Mouse (Mus musculus) kidney, postnatal 0 days (tissue): ENCODE data around the gene Ttc41. TPM values are rescaled to one million over a fixed set of nuclear protein-coding genes. Genes with fewer than 3 reads are reported as not detected.

Source experiments
- ATAC-seq: fragments of 200-750 bp; cut with Nextera tagmentation; replicated peaks from 2 replicates; pipeline ENCODE4 v1.8.0; 2017; ENCODE audit warnings: low read depth, moderate number of reproducible peaks, moderate TSS enrichment, moderate library complexity; ENCODE audit not compliant: low FRiP score
- DNase-seq: peaks from one replicate; pipeline ENCODE4 v3.0.0-alpha.2; 2016; ENCODE audit warnings: low spot score
- H3K27ac ChIP-seq: fragments of 300-500 bp; sonication (generic); 2 replicates; pipeline ENCODE4 v1.5.1; 2014; ENCODE audit warnings: mild to moderate bottlenecking
- H3K27me3 ChIP-seq: fragments of 300-500 bp; sonication (generic); 2 replicates; pipeline ENCODE4 v1.6.1; 2014; ENCODE audit warnings: low read length, mixed read lengths; ENCODE audit not compliant: insufficient read depth
- H3K36me3 ChIP-seq: fragments of 300-500 bp; sonication (generic); 2 replicates; pipeline ENCODE4 v1.6.1; 2014; ENCODE audit warnings: low read length, mixed read lengths; ENCODE audit not compliant: insufficient read depth
- H3K4me1 ChIP-seq: fragments of 300-500 bp; sonication (generic); replicated peaks from 2 replicates; pipeline ENCODE4 v1.6.1; 2014; ENCODE audit warnings: antibody characterized with exemption, low read length, mixed read lengths; ENCODE audit not compliant: insufficient read depth
- H3K4me2 ChIP-seq: fragments of 300-500 bp; sonication (generic); 2 replicates; pipeline ENCODE4 v1.6.1; 2014; ENCODE audit warnings: mild to moderate bottlenecking, low read length, moderate library complexity, mixed read lengths
- H3K4me3 ChIP-seq: fragments of 300-500 bp; sonication (generic); replicated peaks from 2 replicates; pipeline ENCODE4 v1.5.1; 2014; ENCODE audit warnings: low read depth, low read length
- H3K9ac ChIP-seq: fragments of 300-500 bp; sonication (generic); 2 replicates; pipeline ENCODE4 v1.6.1; 2014; ENCODE audit warnings: low read depth, low read length
- H3K9me3 ChIP-seq: fragments of 300-500 bp; sonication (generic); replicated peaks from 2 replicates; pipeline ENCODE4 v1.6.1; 2016; ENCODE audit warnings: low read length, inconsistent platforms, mixed read lengths
- CTCF ChIP-seq: IDR thresholded peaks from 2 replicates; pipeline ENCODE4 v1.5.1; 2016; ENCODE audit warnings: antibody characterized with exemption, low read depth, mild to moderate bottlenecking, moderate library complexity
- WGBS: fragments of 180-500 bp; shearing (Covaris S2); extraction: QIAGEN DNeasy Blood & Tissue Kit; methylation state at CpG from one replicate; pipeline ENCODE4 v1.1.7; 2014; 5-methylcytosine and 5-hydroxymethylcytosine counted together
- polyA plus RNA-seq: library from polyadenylated mRNA; unstranded; fragments of >200 nt; fragmentation: Nextera tagmentation; extraction: Ambion mirVana; gene quantifications from 2 replicates; pipeline ENCODE4 v1.2.1, GENCODE M21; 2015

Ttc41 gene
- polyA plus RNA-seq, 1 experiment from 2014 or later, result 1.3 TPM

GRCm38 (mm10) chr10:86700973-86701372, 4.6 kb upstream of the Ttc41 start:
- WGBS, result 35% methylated on average over 3 of the region's 3 CpGs
- no peak overlapping the region for H3K4me3 ChIP-seq

GRCm38 (mm10) chr10:86702312-86702920, 3.2 kb upstream of the Ttc41 start:
- 33% methylated on average over 4 of the region's 4 CpGs for WGBS
- ATAC-seq (no peak), DNase-seq (no peak)
- Histone ChIP-seq H3K4me2 (peak overlapping the region; percentile 77), H3K27me3 (no peaks in the 10 kb centered on the region), H3K36me3 (peaks cover 43% of the 10 kb centered on the region), H3K4me3 (0 out of 2 replicates have a peak overlapping the region, but pooled peaks have one; percentile 2), H3K9me3 (no peaks in the 10 kb centered on the region), H3K4me1 (peaks cover 25% of the 10 kb centered on the region), H3K27ac (no peak overlapping the region), H3K9ac (peak overlapping the region; percentile 25; the same call in 1 of the 2 replicates)
- TF ChIP-seq CTCF, result no peak

More at GRCm38 (mm10) chr10:86700973-86701372, 4.6 kb upstream of the Ttc41 start:
- no peak overlapping the region for H3K9ac ChIP-seq
- H3K27me3 ChIP-seq, result no peaks in the 10 kb centered on the region
- peaks cover 19% of the 10 kb centered on the region; the same call in 1 of the 2 replicates for H3K4me1 ChIP-seq
- ATAC-seq (no peak), DNase-seq (no peak)
- H3K4me2 ChIP-seq, result 0 out of 2 replicates have a peak overlapping the region, but pooled peaks have one; percentile 0
- no peak for TF ChIP-seq CTCF
- no peaks in the 10 kb centered on the region for H3K9me3 ChIP-seq
- H3K36me3 ChIP-seq, result peaks cover 45% of the 10 kb centered on the region
- no peak overlapping the region for H3K27ac ChIP-seq

DNA sequence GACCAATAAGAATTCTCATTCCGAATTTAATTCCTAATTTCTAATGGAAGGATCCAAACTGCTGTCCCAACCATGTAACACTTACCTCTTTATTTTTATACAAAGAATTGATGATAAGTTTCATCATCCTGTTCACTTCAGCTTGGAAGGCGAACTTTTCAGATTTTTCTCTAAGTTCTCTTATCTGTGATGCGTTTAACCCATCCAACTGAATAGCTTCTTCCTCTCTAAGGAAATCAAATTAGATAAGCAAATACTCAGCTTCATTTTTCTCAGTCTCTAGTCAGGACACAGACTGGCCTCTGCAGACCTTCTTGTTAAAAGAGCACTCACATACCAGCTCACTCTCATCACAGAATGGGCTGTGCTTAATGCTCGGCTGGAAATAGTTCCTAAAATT, 2.2 kb upstream of the Ttc41 start:
- peak overlapping the region; percentile 84; the same call in 1 of the 2 replicates for H3K9ac ChIP-seq
- DNase-seq (no peak), ATAC-seq (no peak)
- peaks cover 25% of the 10 kb centered on the region for H3K4me1 ChIP-seq
- no peak for TF ChIP-seq CTCF
- H3K4me2 ChIP-seq, result peak overlapping the region; percentile 77
- no peaks in the 10 kb centered on the region for H3K9me3 ChIP-seq
- no peaks in the 10 kb centered on the region for H3K27me3 ChIP-seq
- peaks cover 33% of the 10 kb centered on the region for H3K36me3 ChIP-seq
- H3K4me3 ChIP-seq, result peak overlapping the region; percentile 70
- no peak overlapping the region for H3K27ac ChIP-seq
- 64% methylated on average over 4 of the region's 4 CpGs for WGBS

GRCm38 (mm10) chr10:86704141-86704540, 1.5 kb upstream of the Ttc41 start:
- no peak for ATAC-seq
- H3K4me2 ChIP-seq, result peak overlapping the region; percentile 77
- WGBS, result 1% methylated on average over 8 of the region's 8 CpGs
- H3K36me3 ChIP-seq, result peaks cover 28% of the 10 kb centered on the region
- TF ChIP-seq CTCF, result no peak
- no peaks in the 10 kb centered on the region for H3K9me3 ChIP-seq
- H3K4me3 ChIP-seq, result peak overlapping the region; percentile 70
- peak overlapping the region; percentile 84 for H3K9ac ChIP-seq
- H3K27me3 ChIP-seq, result no peaks in the 10 kb centered on the region
- H3K27ac ChIP-seq, result peak overlapping the region; percentile 37; the same call in 1 of the 2 replicates
- peaks cover 25% of the 10 kb centered on the region for H3K4me1 ChIP-seq
- no peak for DNase-seq

DNA sequence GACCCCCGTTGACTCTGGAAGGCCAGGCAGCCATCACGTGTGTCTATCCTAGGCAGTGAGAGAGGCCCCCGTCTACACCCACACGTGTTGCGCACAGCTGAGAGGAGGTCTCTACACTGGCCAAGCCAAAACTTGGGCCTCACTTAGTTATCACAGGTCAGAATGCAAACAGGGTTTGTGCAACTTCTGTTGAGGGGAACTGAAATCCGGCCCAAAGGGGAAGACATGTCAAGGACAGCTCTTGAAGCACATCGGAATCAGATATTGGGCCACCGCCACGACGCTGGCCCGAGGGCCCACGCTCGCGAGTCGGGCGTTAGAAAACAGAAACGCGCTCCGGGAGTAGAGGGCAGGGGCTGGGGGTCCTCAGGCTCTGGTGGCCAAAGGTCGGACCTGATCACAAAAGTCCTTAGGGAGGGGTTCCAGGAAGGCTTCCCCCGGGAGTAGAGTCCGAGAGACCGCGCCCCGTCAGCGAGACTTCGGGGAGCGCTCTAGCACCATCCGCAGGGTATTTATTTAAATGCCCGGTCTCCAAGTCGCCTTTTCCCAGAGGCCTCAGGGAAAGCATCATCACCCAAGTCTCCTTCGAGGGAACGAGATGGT, 921 bp upstream of the Ttc41 start:
- Histone ChIP-seq H3K4me1 (peaks cover 25% of the 10 kb centered on the region), H3K36me3 (peaks cover 22% of the 10 kb centered on the region), H3K4me3 (peak overlapping the region; percentile 70), H3K4me2 (peak overlapping the region; percentile 77), H3K27ac (peak overlapping the region; percentile 83), H3K27me3 (no peaks in the 10 kb centered on the region), H3K9me3 (no peaks in the 10 kb centered on the region), H3K9ac (peak overlapping the region; percentile 84)
- TF ChIP-seq CTCF, result no peak
- 0 out of 2 replicates have a peak, but pooled peaks have one; percentile 0 for ATAC-seq
- WGBS, result under 1% methylated on average over 33 of the region's 33 CpGs
- DNase-seq, result peak; percentile 60

GRCm38 (mm10) chr10:86705922-86706752, 526 bp downstream of the Ttc41 start:
- no peaks in the 10 kb centered on the region for H3K9me3 ChIP-seq
- peak overlapping the region; percentile 77 for H3K4me2 ChIP-seq
- H3K36me3 ChIP-seq, result peaks cover 14% of the 10 kb centered on the region
- H3K9ac ChIP-seq, result peak overlapping the region; percentile 57
- ATAC-seq (peak; percentile 84), DNase-seq (peak; percentile 97)
- H3K27ac ChIP-seq, result peak overlapping the region; percentile 92
- no peak for TF ChIP-seq CTCF
- peak overlapping the region; percentile 70 for H3K4me3 ChIP-seq
- 2% methylated on average over 33 of the region's 33 CpGs for WGBS
- no peaks in the 10 kb centered on the region for H3K27me3 ChIP-seq
- peaks cover 25% of the 10 kb centered on the region for H3K4me1 ChIP-seq
